Mouse (Mus musculus): Measurements from ENCODE around the gene D5Ertd579e. TPM values are rescaled to one million over a fixed set of nuclear protein-coding genes. Genes with fewer than 3 reads are reported as not detected.

The D5Ertd579e gene
- polyA plus RNA-seq, 1 experiment = 23.1 TPM

GRCm38 (mm10) chr5:36735106-36735505 lies 39.3 kb upstream of the D5Ertd579e start:
- Histone ChIP-seq H3K4me1 (ENCODE audit: control insufficient read depth, insufficient read depth, low read length) (no peaks in the 10 kb centered on the region; the same call in 1 of the 2 replicates), H3K27ac (ENCODE audit: control insufficient read depth, insufficient read depth, low read depth, low read length) (no peak overlapping the region), H3K4me3 (ENCODE audit: control insufficient read depth, low read depth, low read length) (no peak overlapping the region), H3K27me3 (ENCODE audit: control insufficient read depth, insufficient read depth, low read length) (no peaks in the 10 kb centered on the region), H3K36me3 (ENCODE audit: control insufficient read depth, insufficient read depth, low read length) (no peaks in the 10 kb centered on the region)
- TF ChIP-seq POLR2A (IDR thresholded peaks at IDR 0.05; ENCODE audit: control insufficient read depth, low read depth, low read length) (no peak), CTCF (IDR thresholded peaks at IDR 0.05; ENCODE audit: control insufficient read depth, insufficient read depth, insufficient replicate concordance, low read depth, low read length) (no peak)

GRCm38 (mm10) chr5:36733405-36733804 lies 37.6 kb upstream of the D5Ertd579e start:
- TF ChIP-seq CTCF (IDR thresholded peaks at IDR 0.05; ENCODE audit: control insufficient read depth, insufficient read depth, insufficient replicate concordance, low read depth, low read length) = no peak
- TF ChIP-seq POLR2A (IDR thresholded peaks at IDR 0.05; ENCODE audit: control insufficient read depth, low read depth, low read length) = no peak
- Histone ChIP-seq H3K4me1 (ENCODE audit: control insufficient read depth, insufficient read depth, low read length) (no peaks in the 10 kb centered on the region; the same call in 1 of the 2 replicates), H3K4me3 (ENCODE audit: control insufficient read depth, low read depth, low read length) (no peak overlapping the region), H3K27me3 (ENCODE audit: control insufficient read depth, insufficient read depth, low read length) (no peaks in the 10 kb centered on the region), H3K27ac (ENCODE audit: control insufficient read depth, insufficient read depth, low read depth, low read length) (no peak overlapping the region), H3K36me3 (ENCODE audit: control insufficient read depth, insufficient read depth, low read length) (no peaks in the 10 kb centered on the region)

GRCm38 (mm10) chr5:36731901-36732652 lies 36.3 kb upstream of the D5Ertd579e start:
- no peak for TF ChIP-seq CTCF (IDR thresholded peaks at IDR 0.05; ENCODE audit: control insufficient read depth, insufficient read depth, insufficient replicate concordance, low read depth, low read length)
- TF ChIP-seq POLR2A (IDR thresholded peaks at IDR 0.05; ENCODE audit: control insufficient read depth, low read depth, low read length) = no peak
- Histone ChIP-seq H3K4me3 (ENCODE audit: control insufficient read depth, low read depth, low read length) (no peak overlapping the region), H3K27ac (ENCODE audit: control insufficient read depth, insufficient read depth, low read depth, low read length) (no peak overlapping the region), H3K4me1 (ENCODE audit: control insufficient read depth, insufficient read depth, low read length) (no peaks in the 10 kb centered on the region; the same call in 1 of the 2 replicates), H3K36me3 (ENCODE audit: control insufficient read depth, insufficient read depth, low read length) (no peaks in the 10 kb centered on the region), H3K27me3 (ENCODE audit: control insufficient read depth, insufficient read depth, low read length) (no peaks in the 10 kb centered on the region)

GRCm38 (mm10) chr5:36730689-36731088 lies 34.9 kb upstream of the D5Ertd579e start:
- H3K36me3 ChIP-seq (ENCODE audit: control insufficient read depth, insufficient read depth, low read length) = no peaks in the 10 kb centered on the region
- H3K27me3 ChIP-seq (ENCODE audit: control insufficient read depth, insufficient read depth, low read length) = no peaks in the 10 kb centered on the region
- H3K4me3 ChIP-seq (ENCODE audit: control insufficient read depth, low read depth, low read length) = no peak overlapping the region
- TF ChIP-seq CTCF (IDR thresholded peaks at IDR 0.05; ENCODE audit: control insufficient read depth, insufficient read depth, insufficient replicate concordance, low read depth, low read length) (no peak), POLR2A (IDR thresholded peaks at IDR 0.05; ENCODE audit: control insufficient read depth, low read depth, low read length) (no peak)
- no peaks in the 10 kb centered on the region; the same call in none of the 2 replicates for H3K4me1 ChIP-seq (ENCODE audit: control insufficient read depth, insufficient read depth, low read length)
- H3K27ac ChIP-seq (ENCODE audit: control insufficient read depth, insufficient read depth, low read depth, low read length) = no peak overlapping the region

GRCm38 (mm10) chr5:36729923-36730322 lies 34.1 kb upstream of the D5Ertd579e start:
- Histone ChIP-seq H3K4me1 (ENCODE audit: control insufficient read depth, insufficient read depth, low read length) (no peaks in the 10 kb centered on the region; the same call in none of the 2 replicates), H3K4me3 (ENCODE audit: control insufficient read depth, low read depth, low read length) (no peak overlapping the region), H3K27ac (ENCODE audit: control insufficient read depth, insufficient read depth, low read depth, low read length) (no peak overlapping the region), H3K36me3 (ENCODE audit: control insufficient read depth, insufficient read depth, low read length) (no peaks in the 10 kb centered on the region), H3K27me3 (ENCODE audit: control insufficient read depth, insufficient read depth, low read length) (no peaks in the 10 kb centered on the region)
- no peak for TF ChIP-seq CTCF (IDR thresholded peaks at IDR 0.05; ENCODE audit: control insufficient read depth, insufficient read depth, insufficient replicate concordance, low read depth, low read length)
- TF ChIP-seq POLR2A (IDR thresholded peaks at IDR 0.05; ENCODE audit: control insufficient read depth, low read depth, low read length) = no peak

DNA sequence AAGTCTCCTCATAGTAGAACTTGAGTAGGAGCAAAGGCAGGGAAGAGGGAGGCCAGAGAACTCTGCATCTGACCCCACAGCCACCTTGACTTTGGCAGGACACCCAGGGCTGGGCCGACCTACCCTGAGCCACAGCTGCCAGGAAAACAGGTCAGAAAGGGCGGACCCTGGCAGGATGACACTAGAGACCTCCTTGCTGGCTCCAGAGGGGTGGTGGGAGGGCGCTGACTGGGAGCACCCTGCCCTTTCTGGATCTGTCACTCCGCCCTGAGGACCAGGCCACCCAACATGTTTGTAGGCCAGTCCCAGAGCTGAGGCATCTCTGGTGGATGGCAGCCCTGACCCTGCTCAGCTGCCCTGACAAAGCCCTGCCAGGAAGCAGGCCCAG lies 33.3 kb upstream of the D5Ertd579e start:
- Histone ChIP-seq H3K36me3 (ENCODE audit: control insufficient read depth, insufficient read depth, low read length) (no peaks in the 10 kb centered on the region), H3K27ac (ENCODE audit: control insufficient read depth, insufficient read depth, low read depth, low read length) (no peak overlapping the region), H3K4me3 (ENCODE audit: control insufficient read depth, low read depth, low read length) (no peak overlapping the region), H3K4me1 (ENCODE audit: control insufficient read depth, insufficient read depth, low read length) (no peaks in the 10 kb centered on the region; the same call in none of the 2 replicates), H3K27me3 (ENCODE audit: control insufficient read depth, insufficient read depth, low read length) (no peaks in the 10 kb centered on the region)
- TF ChIP-seq CTCF (IDR thresholded peaks at IDR 0.05; ENCODE audit: control insufficient read depth, insufficient read depth, insufficient replicate concordance, low read depth, low read length) = no peak
- TF ChIP-seq POLR2A (IDR thresholded peaks at IDR 0.05; ENCODE audit: control insufficient read depth, low read depth, low read length) = no peak

- H3K36me3 ChIP-seq (ENCODE audit: control insufficient read depth, insufficient read depth, low read length) = no peaks in the 10 kb centered on the region
- no peaks in the 10 kb centered on the region; the same call in none of the 2 replicates for H3K4me1 ChIP-seq (ENCODE audit: control insufficient read depth, insufficient read depth, low read length)
- TF ChIP-seq POLR2A (IDR thresholded peaks at IDR 0.05; ENCODE audit: control insufficient read depth, low read depth, low read length) = no peak
- TF ChIP-seq CTCF (IDR thresholded peaks at IDR 0.05; ENCODE audit: control insufficient read depth, insufficient read depth, insufficient replicate concordance, low read depth, low read length) = no peak
- H3K27me3 ChIP-seq (ENCODE audit: control insufficient read depth, insufficient read depth, low read length) = no peaks in the 10 kb centered on the region
- H3K27ac ChIP-seq (ENCODE audit: control insufficient read depth, insufficient read depth, low read depth, low read length) = no peak overlapping the region
- H3K4me3 ChIP-seq (ENCODE audit: control insufficient read depth, low read depth, low read length) = no peak overlapping the region
These were observed 32.7 kb upstream of the D5Ertd579e start for GRCm38 (mm10) chr5:36728403-36729085.

Measured in testis, adult 2 months (tissue).